Mouse (Mus musculus) lung, adult 2 months (tissue): ENCODE measurements around the gene Bmp8a.

ENCODE experiments used
- CTCF ChIP-seq: fragments of 200-500 bp; IDR thresholded peaks from 2 replicates; pipeline ENCODE4 v1.5.1; 2011; ENCODE audit warnings: mild to moderate bottlenecking, low read length, control low read depth; ENCODE audit not compliant: insufficient read depth
- POLR2A ChIP-seq: fragments of 200-500 bp; IDR thresholded peaks from 2 replicates; pipeline ENCODE4 v1.6.1; 2011; ENCODE audit warnings: low read depth, mild to moderate bottlenecking, control low read depth, low read length, borderline replicate concordance; ENCODE audit errors: extremely low read depth

- no peak for TF ChIP-seq CTCF
- no peak for TF ChIP-seq POLR2A
Measured at GRCm38 (mm10) chr4:123340232-123340631, 2.8 kb downstream of the Bmp8a start.
